Mouse (Mus musculus) embryonic facial prominence, embryonic 11.5 days (tissue): ENCODE results near the gene Gm45062. TPM values are rescaled to one million over a fixed set of nuclear protein-coding genes. Genes with fewer than 3 reads are reported as not detected.
A peak's percentile ranks its signal among the peaks of the same experiment; 100 is the strongest.

Experiments used
- ATAC-seq: fragments of 200-750 bp; cut with Nextera tagmentation; replicated peaks from 2 replicates; pipeline ENCODE4 v1.8.0; 2017; ENCODE audit warnings: low read depth; ENCODE audit not compliant: insufficient number of reproducible peaks, low FRiP score, low TSS enrichment
- DNase-seq: peaks from one replicate; pipeline ENCODE4 v3.0.0-alpha.2; 2015; ENCODE audit warnings: low spot score
- H3K27ac ChIP-seq: fragments of 300-500 bp; sonication (generic); replicated peaks from 2 replicates; pipeline ENCODE4 v1.5.1; 2014; ENCODE audit warnings: mild to moderate bottlenecking, low read depth, low read length, control low read depth
- H3K27me3 ChIP-seq: fragments of 300-500 bp; sonication (generic); 2 replicates; pipeline ENCODE4 v1.6.1; 2014; ENCODE audit warnings: mild to moderate bottlenecking, low read length, moderate library complexity, mixed read lengths; ENCODE audit not compliant: control insufficient read depth, insufficient read depth
- H3K36me3 ChIP-seq: fragments of 300-500 bp; sonication (generic); replicated peaks from 2 replicates; pipeline ENCODE4 v1.6.1; 2014; ENCODE audit warnings: low read depth, mild to moderate bottlenecking, low read length, moderate library complexity, mixed read lengths; ENCODE audit not compliant: control insufficient read depth, insufficient read depth
- H3K4me1 ChIP-seq: fragments of 300-500 bp; sonication (generic); 2 replicates; pipeline ENCODE4 v1.6.1; 2014; ENCODE audit warnings: low read length, mixed read lengths; ENCODE audit not compliant: control insufficient read depth, insufficient read depth
- H3K4me2 ChIP-seq: fragments of 300-500 bp; sonication (generic); 2 replicates; pipeline ENCODE4 v1.6.1; 2014; ENCODE audit warnings: low read depth, mild to moderate bottlenecking, control low read depth, low read length, moderate library complexity
- H3K4me3 ChIP-seq: fragments of 300-500 bp; sonication (generic); 2 replicates; pipeline ENCODE4 v1.5.1; 2014; ENCODE audit warnings: low read depth, low read length, control low read depth
- H3K9ac ChIP-seq: fragments of 300-500 bp; sonication (generic); replicated peaks from 2 replicates; pipeline ENCODE4 v1.6.1; 2014; ENCODE audit warnings: mild to moderate bottlenecking, control low read depth, low read length
- H3K9me3 ChIP-seq: fragments of 300-500 bp; sonication (generic); replicated peaks from 2 replicates; pipeline ENCODE4 v1.6.1; 2016; ENCODE audit warnings: mild to moderate bottlenecking, low read length, inconsistent platforms, mixed read lengths; ENCODE audit not compliant: control insufficient read depth
- WGBS: fragments of 180-500 bp; shearing (Covaris S2); extraction: QIAGEN DNeasy Blood & Tissue Kit; methylation state at CpG from one replicate; pipeline ENCODE4 v1.1.7; 2014; 5-methylcytosine and 5-hydroxymethylcytosine counted together
- polyA plus RNA-seq: library from polyadenylated mRNA; unstranded; fragments of >200 nt; fragmentation: Nextera tagmentation; extraction: Ambion mirVana; gene quantifications from 2 replicates; pipeline ENCODE4 v1.2.1, GENCODE M21; 2014

Gm45062 gene
- polyA plus RNA-seq, 1 experiment from 2014 or later = 14.3 TPM

GRCm38 (mm10) chr6:8333380-8333779 lies 74.1 kb downstream of the Gm45062 start:
- H3K9me3 ChIP-seq = no peaks in the 10 kb centered on the region
- no peaks in the 10 kb centered on the region for H3K36me3 ChIP-seq
- DNase-seq (no peak), ATAC-seq (no peak)
- no peak overlapping the region for H3K4me3 ChIP-seq
- WGBS = 89% methylated on average over 1 of the region's 1 CpGs
- H3K4me2 ChIP-seq = no peak overlapping the region
- no peaks in the 10 kb centered on the region for H3K27me3 ChIP-seq
- H3K9ac ChIP-seq = no peak overlapping the region
- no peak overlapping the region for H3K27ac ChIP-seq
- no peaks in the 10 kb centered on the region for H3K4me1 ChIP-seq

GRCm38 (mm10) chr6:8336487-8337390 lies 77.5 kb downstream of the Gm45062 start:
- Histone ChIP-seq H3K27me3 (no peaks in the 10 kb centered on the region), H3K36me3 (no peaks in the 10 kb centered on the region), H3K9ac (no peak overlapping the region), H3K4me2 (no peak overlapping the region), H3K4me1 (no peaks in the 10 kb centered on the region), H3K4me3 (no peak overlapping the region), H3K27ac (no peak overlapping the region), H3K9me3 (no peaks in the 10 kb centered on the region)
- DNase-seq = no peak
- no peak for ATAC-seq
- 86% methylated on average over 9 of the region's 9 CpGs for WGBS

GRCm38 (mm10) chr6:8339453-8339852 lies 80.2 kb downstream of the Gm45062 start:
- Histone ChIP-seq H3K9me3 (no peaks in the 10 kb centered on the region), H3K4me1 (no peaks in the 10 kb centered on the region), H3K4me3 (no peak overlapping the region), H3K9ac (no peak overlapping the region), H3K27me3 (no peaks in the 10 kb centered on the region), H3K4me2 (no peak overlapping the region), H3K36me3 (no peaks in the 10 kb centered on the region), H3K27ac (no peak overlapping the region)
- ATAC-seq = no peak
- 89% methylated on average over 6 of the region's 6 CpGs for WGBS
- DNase-seq = no peak

GRCm38 (mm10) chr6:8343271-8343670 lies 84.0 kb downstream of the Gm45062 start:
- H3K27me3 ChIP-seq = no peaks in the 10 kb centered on the region
- 93% methylated on average over 4 of the region's 4 CpGs for WGBS
- no peaks in the 10 kb centered on the region for H3K36me3 ChIP-seq
- no peak overlapping the region for H3K9ac ChIP-seq
- H3K4me2 ChIP-seq = no peak overlapping the region
- no peak overlapping the region for H3K27ac ChIP-seq
- no peaks in the 10 kb centered on the region for H3K9me3 ChIP-seq
- DNase-seq = no peak
- H3K4me3 ChIP-seq = no peak overlapping the region
- no peak for ATAC-seq
- no peaks in the 10 kb centered on the region for H3K4me1 ChIP-seq

GRCm38 (mm10) chr6:8345219-8345856 lies 86.1 kb downstream of the Gm45062 start:
- no peaks in the 10 kb centered on the region for H3K27me3 ChIP-seq
- H3K4me1 ChIP-seq = no peaks in the 10 kb centered on the region
- H3K9me3 ChIP-seq = no peaks in the 10 kb centered on the region
- no peak overlapping the region for H3K4me3 ChIP-seq
- no peak overlapping the region for H3K4me2 ChIP-seq
- peak; percentile 47 for DNase-seq
- H3K27ac ChIP-seq = no peak overlapping the region
- H3K9ac ChIP-seq = no peak overlapping the region
- no peaks in the 10 kb centered on the region for H3K36me3 ChIP-seq
- WGBS = 71% methylated on average over 5 of the region's 5 CpGs
- no peak for ATAC-seq

- no peaks in the 10 kb centered on the region for H3K9me3 ChIP-seq
- H3K9ac ChIP-seq = no peak overlapping the region
- H3K4me1 ChIP-seq = no peaks in the 10 kb centered on the region
- WGBS = 67% methylated on average over 2 of the region's 2 CpGs
- ATAC-seq (no peak), DNase-seq (no peak)
- H3K4me3 ChIP-seq = no peak overlapping the region
- H3K36me3 ChIP-seq = no peaks in the 10 kb centered on the region
- H3K27me3 ChIP-seq = no peaks in the 10 kb centered on the region
- no peak overlapping the region for H3K4me2 ChIP-seq
- no peak overlapping the region for H3K27ac ChIP-seq
Measured at GRCm38 (mm10) chr6:8347154-8347553, 87.9 kb downstream of the Gm45062 start.

GRCm38 (mm10) chr6:8348344-8348743 lies 89.1 kb downstream of the Gm45062 start:
- no peak overlapping the region for H3K27ac ChIP-seq
- H3K4me2 ChIP-seq = no peak overlapping the region
- DNase-seq (no peak), ATAC-seq (no peak)
- H3K36me3 ChIP-seq = no peaks in the 10 kb centered on the region
- no peak overlapping the region for H3K4me3 ChIP-seq
- no peaks in the 10 kb centered on the region for H3K4me1 ChIP-seq
- no peaks in the 10 kb centered on the region for H3K27me3 ChIP-seq
- no peaks in the 10 kb centered on the region for H3K9me3 ChIP-seq
- H3K9ac ChIP-seq = no peak overlapping the region
- WGBS = 97% methylated on average over 1 of the region's 1 CpGs

- ATAC-seq (no peak), DNase-seq (no peak)
- Histone ChIP-seq H3K9ac (no peak overlapping the region), H3K4me1 (no peaks in the 10 kb centered on the region), H3K4me3 (no peak overlapping the region), H3K27ac (no peak overlapping the region), H3K4me2 (no peak overlapping the region), H3K9me3 (no peaks in the 10 kb centered on the region), H3K36me3 (no peaks in the 10 kb centered on the region), H3K27me3 (no peaks in the 10 kb centered on the region)
- whole genome bisulfite sequencing = 92% methylated on average over 2 of the region's 2 CpGs
Measured at GRCm38 (mm10) chr6:8349060-8349670, 89.9 kb downstream of the Gm45062 start.
